In the genomic region with DNA sequence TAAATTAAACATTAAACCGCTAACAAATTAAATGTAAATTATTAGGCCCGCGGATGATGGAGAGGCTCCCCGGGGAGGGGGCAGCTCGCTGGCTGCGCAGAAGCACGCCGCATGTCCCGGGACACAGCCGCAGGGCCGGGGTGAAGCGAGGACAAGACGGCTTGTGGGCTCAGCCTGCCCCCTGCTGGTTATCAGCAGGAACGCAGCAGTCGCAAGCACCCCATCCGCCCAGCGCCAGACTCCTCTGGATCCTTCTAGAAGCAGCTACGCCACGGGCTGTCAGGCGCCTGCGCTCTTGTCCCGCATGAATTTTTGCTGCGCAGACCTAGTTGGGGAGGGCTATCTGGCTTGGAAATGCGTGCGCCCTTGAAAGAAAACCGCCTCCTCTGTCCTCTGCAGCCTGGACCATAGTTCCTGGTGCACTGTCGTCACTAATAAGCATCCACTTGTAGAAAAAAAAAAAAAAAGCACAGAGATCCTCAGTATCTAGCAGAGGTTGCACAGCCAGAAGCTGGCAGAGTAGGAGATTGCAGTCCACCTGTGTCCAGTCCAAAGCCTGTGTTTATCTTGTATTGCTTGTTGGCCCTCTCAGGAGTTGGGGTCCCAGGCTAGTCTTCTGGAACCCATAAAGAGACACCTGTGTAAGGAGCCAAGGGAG, we compare ENCODE assay signal across 8 mouse cellular contexts.
DNase-seq lines count a peak whose midpoint lies in the region; ATAC-seq lines count a peak whose summit lies in the region.

No protein-coding gene starts in this region.

- H3K27me3 ChIP-seq in hindbrain, embryonic 13.5 days = peaks cover 35% of the 10 kb centered on the region

- peak; percentile 79 for ATAC-seq in hindbrain, embryonic 13.5 days (ENCODE audit: low FRiP score)

- no peaks in the 10 kb centered on the region for H3K9me3 ChIP-seq in hindbrain, embryonic 13.5 days

- peaks cover 48% of the 10 kb centered on the region for H3K4me1 ChIP-seq in hindbrain, embryonic 13.5 days (replicated peaks)

- 3% methylated on average over 27 of the region's 27 CpGs for WGBS in hindbrain, embryonic 13.5 days

- H3K9ac ChIP-seq in hindbrain, embryonic 13.5 days = peak overlapping the region; percentile 39; the same call in 1 of the 2 replicates

- H3K27ac ChIP-seq in hindbrain, embryonic 13.5 days = no peak overlapping the region

- DNase-seq in Muller cell, postnatal 12 days (ENCODE audit: inconsistent ontology term) = peak; percentile 85
- peak; percentile 91 to 92 for DNase-seq in cerebellum, postnatal 10 days
- peak; percentile 74 to 83 for DNase-seq in frontal cortex, postnatal 14 days (ENCODE audit: low spot score in 2 of 2)
- peak; percentile 85 to 87 for DNase-seq in layer of hippocampus, postnatal 14 days (ENCODE audit: low spot score in 2 of 2)
- peak; percentile 79 for DNase-seq in lung, postnatal 25 days (ENCODE audit: low spot score)
- peak; percentile 88 for DNase-seq in retina, postnatal 1 day
- DNase-seq in urinary bladder, adult 18-20 months (ENCODE audit: low spot score in 2 of 2) = peak; percentile 81

- H3K4me3 ChIP-seq in hindbrain, embryonic 13.5 days = no peak overlapping the region

- peak overlapping the region; percentile 40 for H3K4me2 ChIP-seq in hindbrain, embryonic 13.5 days

- no peaks in the 10 kb centered on the region for H3K36me3 ChIP-seq in hindbrain, embryonic 13.5 days
